Mouse (Mus musculus): ENCODE data around the gene Slc35b3. TPM values are rescaled to one million over a fixed set of nuclear protein-coding genes. Genes with fewer than 3 reads are reported as not detected.

The Slc35b3 gene
- total and polyA plus RNA-seq, 3 experiments: 12.4 to 16.2 TPM; not detected in 1

- no peak overlapping the region for H3K27ac ChIP-seq (ENCODE audit: control insufficient read depth, low read depth, low read length)
- H3K9me3 ChIP-seq (replicated peaks; ENCODE audit: insufficient read depth, low read length): no peaks in the 10 kb centered on the region
- H3K27me3 ChIP-seq (ENCODE audit: control insufficient read depth in 1 of 2, insufficient read depth in 2 of 2, low read length in 2 of 2): no peaks in the 10 kb centered on the region; a peak in 1 of 4 replicates
- H3K4me3 ChIP-seq (ENCODE audit: control insufficient read depth in 1 of 2, insufficient read depth in 1 of 2, low read depth in 2 of 2, low read length in 2 of 2): no peak overlapping the region
- peaks cover 0 to 3% of the 10 kb centered on the region in 2 experiments; a peak in 2 of 4 replicates for H3K4me1 ChIP-seq (ENCODE audit: control insufficient read depth in 1 of 2, insufficient read depth in 2 of 2, low read length in 2 of 2)
- H3K79me2 ChIP-seq (ENCODE audit: control insufficient read depth, insufficient read depth, low read length, poor library complexity): no peaks in the 10 kb centered on the region
- TF ChIP-seq GABPA (IDR thresholded peaks at IDR 0.05; ENCODE audit: low read depth, low read length) (no peak), KAT2A (conservative IDR thresholded peaks at IDR 0.05; ENCODE audit: low read depth, low read length) (no peak), CTCF (IDR thresholded peaks at IDR 0.05 in 2 of 3, conservative IDR thresholded peaks at IDR 0.05 in 1 of 3; ENCODE audit: control insufficient read depth in 1 of 3, insufficient read depth in 1 of 3, low read depth in 2 of 3, low read length in 3 of 3, poor library complexity in 1 of 3, severe bottlenecking in 1 of 3) (no peak), ELF1 (IDR thresholded peaks at IDR 0.05; ENCODE audit: low read depth, low read length) (no peak), MYC (IDR thresholded peaks at IDR 0.05; ENCODE audit: low read depth, low read length) (no peak), GATA1 (IDR thresholded peaks at IDR 0.05; ENCODE audit: low read depth, low read length) (no peak), CHD2 (IDR thresholded peaks at IDR 0.05; ENCODE audit: low read length) (no peak)
- DNase-seq (ENCODE audit: low read depth, low spot score): no peak
- H3K9ac ChIP-seq (ENCODE audit: control insufficient read depth, low read depth, low read length, poor library complexity, severe bottlenecking): no peak overlapping the region
- peaks cover 0 to 3% of the 10 kb centered on the region in 2 experiments; a peak in 2 of 4 replicates for H3K36me3 ChIP-seq (ENCODE audit: control insufficient read depth in 1 of 2, insufficient read depth in 2 of 2, low read length in 2 of 2)
Measured at GRCm38 (mm10) chr13:38972602-38973001, 11.9 kb upstream of the Slc35b3 start.

DNA sequence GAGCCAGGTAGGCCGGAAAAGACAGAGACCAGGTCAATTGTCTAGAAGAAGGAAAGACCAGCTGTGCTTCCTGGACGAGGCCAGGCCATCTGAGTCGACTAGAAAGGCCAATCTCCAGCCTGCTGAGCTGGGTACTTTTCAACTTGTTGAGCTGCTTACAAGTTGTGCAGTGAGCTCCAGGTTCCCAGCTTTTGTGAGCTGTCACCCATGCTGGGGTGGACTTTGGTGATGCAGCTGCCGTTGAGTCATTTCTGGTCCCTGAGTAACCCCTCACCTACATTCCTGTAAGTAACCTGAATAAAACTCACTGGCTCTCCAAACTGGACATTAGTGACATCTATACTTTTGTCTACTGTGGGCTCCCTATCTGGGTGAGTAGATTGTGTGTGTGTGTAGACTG, 10.4 kb upstream of the Slc35b3 start:
- Histone ChIP-seq H3K9me3 (replicated peaks; ENCODE audit: insufficient read depth, low read length) (no peaks in the 10 kb centered on the region), H3K27me3 (ENCODE audit: control insufficient read depth in 1 of 2, insufficient read depth in 2 of 2, low read length in 2 of 2) (no peaks in the 10 kb centered on the region; a peak in 1 of 4 replicates), H3K4me1 (ENCODE audit: control insufficient read depth in 1 of 2, insufficient read depth in 2 of 2, low read length in 2 of 2) (peaks cover 6 to 7% of the 10 kb centered on the region in 2 experiments), H3K27ac (ENCODE audit: control insufficient read depth, low read depth, low read length) (no peak overlapping the region), H3K4me3 (ENCODE audit: control insufficient read depth in 1 of 2, insufficient read depth in 1 of 2, low read depth in 2 of 2, low read length in 2 of 2) (no peak overlapping the region), H3K36me3 (ENCODE audit: control insufficient read depth in 1 of 2, insufficient read depth in 2 of 2, low read length in 2 of 2) (peaks cover 0 to 4% of the 10 kb centered on the region in 2 experiments; a peak in 2 of 4 replicates), H3K79me2 (ENCODE audit: control insufficient read depth, insufficient read depth, low read length, poor library complexity) (no peaks in the 10 kb centered on the region), H3K9ac (ENCODE audit: control insufficient read depth, low read depth, low read length, poor library complexity, severe bottlenecking) (no peak overlapping the region)
- no peak for DNase-seq (ENCODE audit: low read depth, low spot score)
- TF ChIP-seq TCF12 (IDR thresholded peaks at IDR 0.05; ENCODE audit: low read depth, low read length): no peak
- no peak for TF ChIP-seq NELFE (IDR thresholded peaks at IDR 0.05; ENCODE audit: low read depth, low read length)
- TF ChIP-seq ZC3H11A (IDR thresholded peaks at IDR 0.05; ENCODE audit: low read depth, low read length): no peak
- TF ChIP-seq USF2 (IDR thresholded peaks at IDR 0.05; ENCODE audit: borderline replicate concordance in 1 of 2, insufficient read depth in 1 of 2, low read depth in 1 of 2, low read length in 2 of 2): no peak
- no peak for TF ChIP-seq GABPA (IDR thresholded peaks at IDR 0.05; ENCODE audit: low read depth, low read length)
- no peak for TF ChIP-seq ZKSCAN1 (IDR thresholded peaks at IDR 0.05; ENCODE audit: low read depth, low read length)
- TF ChIP-seq TBP (IDR thresholded peaks at IDR 0.05; ENCODE audit: low read depth, low read length): no peak
- TF ChIP-seq POLR2A (IDR thresholded peaks at IDR 0.05; ENCODE audit: control insufficient read depth in 1 of 2, insufficient read depth in 1 of 2, low read depth in 1 of 2, low read length in 2 of 2, poor library complexity in 1 of 2): no peak

DNA sequence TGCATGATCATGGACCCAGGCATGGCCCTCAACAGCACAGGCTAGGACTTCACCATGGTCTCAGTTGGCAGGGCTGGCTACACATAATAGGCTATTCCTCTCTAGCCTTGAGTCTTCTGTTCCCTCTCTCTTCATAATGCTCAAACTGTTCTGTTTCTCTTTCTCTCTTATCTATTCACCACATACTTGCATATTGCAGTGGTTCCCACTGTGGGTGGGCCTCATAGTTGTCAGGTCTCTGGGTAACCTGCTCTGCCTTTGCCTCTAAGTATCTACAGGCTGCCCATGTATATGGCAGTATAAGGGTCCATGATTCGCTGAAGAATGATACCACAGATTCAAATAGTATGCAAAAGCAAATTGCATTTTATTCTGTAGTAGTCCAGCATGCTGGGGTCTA, 6.8 kb upstream of the Slc35b3 start:
- peak; percentile 55 for DNase-seq (ENCODE audit: low read depth, low spot score)
- Histone ChIP-seq H3K36me3 (ENCODE audit: control insufficient read depth in 1 of 2, insufficient read depth in 2 of 2, low read length in 2 of 2) (peaks cover 0 to 4% of the 10 kb centered on the region in 2 experiments; a peak in 2 of 4 replicates), H3K27me3 (ENCODE audit: control insufficient read depth in 1 of 2, insufficient read depth in 2 of 2, low read length in 2 of 2) (no peaks in the 10 kb centered on the region; a peak in 1 of 4 replicates), H3K27ac (ENCODE audit: control insufficient read depth, low read depth, low read length) (no peak overlapping the region), H3K4me1 (ENCODE audit: control insufficient read depth in 1 of 2, insufficient read depth in 2 of 2, low read length in 2 of 2) (peaks cover 6 to 7% of the 10 kb centered on the region in 2 experiments), H3K9me3 (replicated peaks; ENCODE audit: insufficient read depth, low read length) (no peaks in the 10 kb centered on the region), H3K4me3 (ENCODE audit: control insufficient read depth in 1 of 2, insufficient read depth in 1 of 2, low read depth in 2 of 2, low read length in 2 of 2) (no peak overlapping the region), H3K9ac (ENCODE audit: control insufficient read depth, low read depth, low read length, poor library complexity, severe bottlenecking) (no peak overlapping the region), H3K79me2 (ENCODE audit: control insufficient read depth, insufficient read depth, low read length, poor library complexity) (no peaks in the 10 kb centered on the region)
- TF ChIP-seq GATA1 (IDR thresholded peaks at IDR 0.05; ENCODE audit: low read depth, low read length) (peak; percentile 41; the same call in 1 of the 2 replicates), TAL1 (IDR thresholded peaks at IDR 0.05; ENCODE audit: low read length) (peak; percentile 36; the same call in 1 of the 2 replicates), ZKSCAN1 (IDR thresholded peaks at IDR 0.05; ENCODE audit: low read depth, low read length) (no peak)

Measured in MEL (cell line).